Mouse (Mus musculus): Measurements from ENCODE around the gene Olfr455.

GRCm38 (mm10) chr6:42577433-42577832 is 30.0 kb upstream of the Olfr455 start:
- no peak for TF ChIP-seq CTCF (IDR thresholded peaks at IDR 0.05; ENCODE audit: low read depth, low read length)
- TF ChIP-seq POLR2A (IDR thresholded peaks at IDR 0.05; ENCODE audit: extremely low read depth, insufficient read depth, low read length), result no peak

Data from liver, adult 2 months (tissue).